Mouse (Mus musculus) frontal cortex, adult (tissue): ENCODE data around the gene Plb1.

Source experiments
- ATAC-seq: cut with Nextera tagmentation; 2 replicates; pipeline ENCODE4 v1.9.2; 2017; ENCODE audit warnings: mild to moderate bottlenecking, moderate library complexity, mixed read lengths; ENCODE audit not compliant: low TSS enrichment

Plb1 gene

DNA sequence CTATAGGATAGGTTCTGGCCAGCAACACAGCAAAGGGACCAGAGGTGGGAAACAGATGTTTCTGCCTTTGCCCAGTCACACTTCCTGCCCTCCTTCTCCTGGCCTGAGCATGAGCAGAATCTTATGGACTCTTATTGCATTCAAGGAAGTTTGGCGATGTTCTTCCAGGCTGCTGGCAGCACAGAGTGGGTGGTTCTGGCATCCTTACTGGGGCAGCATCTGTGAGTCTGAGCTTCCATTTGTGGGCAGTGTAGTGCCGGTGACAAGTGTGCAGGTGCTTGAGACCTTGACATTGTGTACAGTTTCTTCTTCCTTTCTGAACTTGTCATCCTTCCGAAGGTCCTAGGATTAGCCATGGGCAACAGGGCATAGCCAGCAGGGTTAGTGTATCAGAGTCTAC lies 12.9 kb downstream of the Plb1 start:
- peak; percentile 98 for ATAC-seq

DNA sequence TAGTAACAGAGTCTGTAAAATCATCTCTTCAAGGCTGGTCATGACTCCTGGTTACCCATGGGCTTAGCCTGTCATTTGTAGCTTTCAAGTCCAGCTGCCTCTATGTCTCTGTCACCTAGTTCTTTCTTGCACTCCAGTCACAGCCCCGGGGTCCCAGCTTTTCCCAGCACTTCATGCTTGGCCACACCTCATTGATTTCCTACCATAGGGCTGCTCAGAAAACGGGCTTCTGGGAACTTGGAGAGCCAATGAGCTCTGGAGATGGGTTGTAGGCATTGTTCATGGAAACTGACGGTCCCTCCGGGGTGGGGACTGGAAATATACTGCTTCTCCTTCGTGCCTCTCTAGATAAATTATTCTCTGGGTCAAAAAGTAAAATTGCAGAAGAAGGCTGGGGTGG lies 28.2 kb downstream of the Plb1 start:
- no peak for ATAC-seq

DNA sequence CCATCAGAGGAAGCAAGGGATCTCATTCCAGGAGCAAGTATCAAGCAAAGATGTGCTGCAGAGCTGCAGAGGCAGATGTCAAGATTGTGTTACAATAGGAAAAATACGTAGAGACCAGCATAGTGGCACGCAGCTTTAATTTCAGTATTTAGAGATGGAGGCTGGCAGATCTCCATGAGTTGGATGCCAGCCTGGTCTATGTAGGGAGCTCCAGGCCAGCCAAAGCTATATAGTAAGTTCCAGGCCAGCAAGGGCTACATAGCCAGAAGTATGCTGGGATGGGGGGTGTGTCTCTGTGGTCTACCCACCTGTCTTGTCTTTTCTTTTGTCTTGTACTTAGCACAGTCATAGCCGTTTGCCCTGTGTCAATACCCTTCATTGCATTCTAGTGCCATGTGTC lies 28.7 kb downstream of the Plb1 start:
- ATAC-seq = no peak

DNA sequence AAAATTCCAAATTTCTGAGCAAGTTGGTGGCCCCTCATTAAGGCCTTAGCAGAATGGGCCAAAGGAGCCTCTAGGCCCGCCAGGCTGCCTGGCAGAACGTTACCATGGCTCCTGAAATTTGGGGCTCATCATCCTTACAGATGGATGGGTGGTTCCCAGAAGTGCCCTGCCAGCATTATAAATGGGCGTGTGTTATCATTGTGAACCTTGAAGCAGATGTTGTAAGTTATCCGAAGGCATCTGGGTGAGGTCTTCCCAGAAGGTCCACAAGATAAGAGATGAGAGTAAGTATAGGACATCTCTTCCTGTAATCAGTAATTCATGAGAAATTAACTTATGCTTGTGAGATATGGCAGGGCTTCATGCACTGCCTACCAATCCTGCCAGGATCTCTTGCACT lies 30.0 kb downstream of the Plb1 start:
- ATAC-seq = no peak

DNA sequence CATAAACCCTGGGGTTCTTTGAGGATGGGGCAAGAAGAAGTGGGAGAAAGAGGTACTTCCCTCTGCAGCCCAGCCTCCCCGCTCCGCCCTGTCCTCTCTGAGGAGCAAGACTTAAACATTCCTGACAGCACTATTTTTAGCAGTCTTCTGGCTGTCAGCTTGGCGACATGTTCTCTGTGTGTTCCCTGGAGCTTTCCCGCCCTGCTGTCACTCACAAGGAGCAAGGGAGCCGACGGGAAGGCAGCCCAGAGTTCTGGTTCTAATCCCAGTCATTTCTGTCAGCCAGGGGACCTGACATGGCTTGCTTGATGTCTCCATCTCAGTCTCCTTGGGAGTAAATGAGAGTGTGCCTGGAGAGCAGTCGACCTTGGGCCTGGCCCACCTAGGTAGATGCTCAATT lies 40.0 kb downstream of the Plb1 start:
- ATAC-seq = no peak

DNA sequence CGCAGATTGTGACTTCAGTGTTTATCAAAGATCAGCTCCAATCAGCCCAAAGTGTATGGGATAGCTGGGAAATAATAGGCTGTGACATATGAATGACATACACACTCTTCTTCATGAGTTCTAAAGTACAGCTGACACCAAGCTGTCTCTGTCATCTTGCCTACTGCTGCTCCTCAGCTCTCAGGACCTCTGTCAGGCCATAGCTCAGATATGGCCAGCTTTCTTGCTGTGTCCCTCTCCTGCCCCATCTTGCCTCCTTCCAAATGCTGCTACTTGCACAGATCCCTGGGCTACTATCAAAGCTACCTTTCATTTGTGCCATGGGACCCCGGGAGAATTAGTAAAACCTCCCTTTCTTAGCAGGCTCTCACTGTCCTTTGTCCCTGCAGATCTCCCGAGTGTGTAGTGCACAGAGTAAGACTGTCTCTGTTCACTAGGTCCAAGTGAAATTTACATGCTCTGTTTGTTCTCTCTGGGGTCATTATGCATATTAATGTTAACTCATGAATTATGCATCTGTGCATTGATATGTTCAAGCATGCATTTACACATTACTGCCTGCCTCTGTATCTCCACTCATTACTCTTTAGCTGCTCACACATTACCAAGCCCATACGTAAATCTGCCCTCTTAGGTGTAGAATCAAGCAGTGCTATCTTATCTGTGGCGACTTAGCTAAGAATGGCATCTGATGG lies 45.6 kb downstream of the Plb1 start:
- ATAC-seq = no peak

DNA sequence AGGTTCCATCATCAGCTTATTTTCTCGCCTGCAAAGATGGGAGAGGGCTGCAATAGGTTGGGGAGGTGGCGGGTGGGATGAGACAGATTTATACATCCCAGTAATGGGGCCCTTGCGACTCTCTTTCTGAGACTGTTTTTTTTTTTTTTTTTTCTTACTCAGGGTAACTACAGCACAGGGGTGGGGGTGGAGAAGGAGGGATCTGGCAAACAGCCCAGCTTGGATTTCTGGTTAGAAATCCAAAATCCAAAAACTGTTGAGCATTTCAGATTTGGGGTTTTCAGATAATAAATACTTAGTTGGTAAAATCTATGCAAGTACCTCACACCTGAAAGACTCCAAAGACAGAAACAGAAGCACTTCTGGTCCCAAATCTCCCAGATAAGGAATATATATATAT lies 47.6 kb downstream of the Plb1 start:
- ATAC-seq = no peak

DNA sequence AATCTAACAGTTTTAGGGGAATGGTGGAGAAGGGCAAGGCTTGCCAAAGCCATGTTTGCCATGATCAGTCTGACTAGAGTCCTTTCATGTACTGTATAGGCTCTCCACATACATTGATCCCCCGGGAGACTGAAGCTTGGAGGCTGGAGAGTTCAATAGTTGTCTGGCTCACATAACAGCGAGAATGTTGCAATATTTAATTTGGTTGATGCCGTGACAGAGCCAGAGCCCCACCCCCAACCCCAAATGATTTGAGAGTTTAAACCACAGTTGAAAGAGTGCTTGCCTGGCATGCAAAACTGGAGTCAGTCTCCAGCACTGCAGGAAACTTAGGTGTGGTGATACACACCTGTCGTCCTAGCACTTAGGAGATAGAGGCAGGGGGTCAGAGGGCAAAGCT lies 49.8 kb downstream of the Plb1 start:
- no peak for ATAC-seq

DNA sequence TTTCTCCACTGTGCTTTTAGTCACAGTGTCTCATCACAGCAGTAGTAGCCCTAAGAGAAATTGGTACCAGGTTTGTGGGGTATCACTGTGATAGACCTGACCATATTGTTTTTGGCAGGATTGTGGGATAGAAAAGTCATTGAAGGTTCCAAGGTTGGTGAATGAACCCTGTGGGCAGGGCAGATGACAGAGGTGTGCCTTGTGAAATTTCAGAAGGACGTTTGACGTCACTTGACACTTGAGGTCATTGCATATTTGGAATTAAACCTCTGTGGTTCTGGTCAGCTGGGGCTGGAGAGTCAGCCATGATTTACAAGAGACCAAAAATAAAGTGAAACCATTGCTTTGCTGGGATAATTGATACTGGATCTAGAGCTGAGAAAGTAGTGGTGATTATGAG lies 50.9 kb downstream of the Plb1 start:
- ATAC-seq = no peak

DNA sequence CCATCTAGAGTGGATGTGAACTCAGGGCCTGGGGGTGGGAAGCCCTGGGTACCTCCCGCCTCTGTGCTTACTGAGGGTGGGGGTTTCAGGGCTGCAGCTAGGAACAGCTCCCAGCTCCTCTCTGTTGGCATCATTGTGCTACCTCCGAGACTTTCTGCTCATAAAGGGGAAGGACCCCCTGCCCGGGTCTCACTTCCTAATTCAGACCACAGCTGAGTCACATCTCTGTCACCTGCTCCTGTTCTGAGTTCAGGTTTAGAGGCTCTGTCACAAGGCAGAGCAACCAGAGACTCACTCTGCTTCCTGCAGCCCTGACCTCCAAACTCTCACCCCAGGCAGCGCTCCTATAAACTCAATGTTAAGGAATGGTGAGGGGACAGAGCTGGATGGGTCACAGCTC lies 53.8 kb downstream of the Plb1 start:
- ATAC-seq = no peak

DNA sequence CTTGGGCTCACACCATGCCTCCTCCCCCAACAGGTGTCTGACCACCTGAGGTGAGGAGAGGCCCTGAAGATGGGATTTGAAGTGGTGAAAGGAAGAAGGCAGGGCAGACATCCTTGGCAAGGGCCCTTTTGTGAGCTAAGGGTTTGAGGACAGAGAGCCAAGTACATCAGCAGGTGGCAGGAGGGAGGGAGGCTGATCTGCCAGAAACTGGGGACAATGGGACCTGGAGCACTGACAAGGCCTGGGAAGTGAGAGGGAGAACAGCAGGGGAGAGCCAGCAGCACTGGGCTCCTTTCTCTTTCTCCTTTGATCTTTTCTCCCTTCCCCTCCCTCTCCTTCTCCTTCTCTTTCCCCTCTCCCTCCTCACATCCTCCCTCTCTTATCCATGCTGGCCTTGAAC lies 55.5 kb downstream of the Plb1 start:
- ATAC-seq = no peak

DNA sequence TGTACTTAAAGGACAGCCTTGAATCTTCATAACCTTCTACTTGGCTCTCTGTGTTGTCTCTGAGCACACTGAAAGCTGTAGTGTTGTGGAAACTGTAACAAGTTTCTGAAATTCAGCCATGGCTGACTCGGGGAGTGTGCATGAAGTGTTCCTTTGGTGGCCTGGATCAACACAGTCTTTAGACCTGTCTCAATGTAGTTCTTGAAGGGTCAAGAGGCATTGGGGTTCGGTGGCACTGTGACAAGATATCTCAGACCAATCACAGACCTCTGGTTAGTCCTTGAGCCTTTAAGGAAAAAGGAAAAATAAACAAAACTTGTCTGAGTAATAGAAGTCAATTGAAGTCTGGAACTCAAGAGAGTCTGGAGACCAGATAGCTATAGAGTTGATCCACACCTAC lies 58.8 kb downstream of the Plb1 start:
- ATAC-seq = no peak

DNA sequence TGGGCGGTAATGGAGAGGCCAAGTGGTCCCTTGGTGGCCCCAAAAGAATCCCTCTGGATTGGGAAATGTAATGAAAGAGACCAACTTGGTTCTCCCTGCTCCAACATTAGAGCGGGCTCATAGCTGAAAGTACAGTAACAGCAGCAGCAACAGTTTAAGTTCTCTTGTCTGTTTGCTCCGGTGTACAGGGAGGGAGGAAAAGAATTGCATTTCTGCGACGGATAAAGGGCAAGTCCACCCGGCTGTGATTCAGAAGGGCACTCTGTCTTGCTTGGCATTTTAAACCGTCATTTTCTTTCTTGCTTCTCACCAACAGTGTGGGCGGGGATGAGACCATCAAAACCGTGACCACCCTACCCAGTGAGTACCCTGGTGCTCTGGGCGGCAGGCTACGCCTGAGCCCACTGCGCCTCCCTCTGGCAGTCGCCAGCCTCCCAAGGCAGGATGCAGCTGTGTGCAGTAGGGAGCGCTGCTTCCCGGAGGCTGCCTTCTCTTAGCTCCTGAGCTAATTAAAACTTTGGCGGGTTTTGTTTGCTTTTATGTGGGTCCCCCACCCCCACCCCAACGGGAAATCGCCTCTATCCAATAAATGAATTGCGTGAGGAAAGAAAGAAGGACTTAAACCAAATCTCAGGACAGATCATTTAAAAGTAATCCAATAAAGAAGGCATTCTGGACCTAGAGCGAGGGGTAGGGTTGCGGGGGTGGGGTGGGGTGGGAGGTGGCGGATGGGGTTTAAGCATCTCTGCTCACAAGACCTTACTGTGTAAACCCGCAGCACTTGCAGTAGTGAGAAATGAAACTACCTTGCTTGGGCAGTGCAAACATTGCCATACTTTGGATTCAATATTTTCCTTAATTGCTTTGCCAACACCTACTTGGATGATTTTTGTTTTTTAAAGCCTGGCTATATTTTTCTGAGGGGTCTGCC lies 70.7 kb downstream of the Plb1 start:
- ATAC-seq = peak; percentile 99

DNA sequence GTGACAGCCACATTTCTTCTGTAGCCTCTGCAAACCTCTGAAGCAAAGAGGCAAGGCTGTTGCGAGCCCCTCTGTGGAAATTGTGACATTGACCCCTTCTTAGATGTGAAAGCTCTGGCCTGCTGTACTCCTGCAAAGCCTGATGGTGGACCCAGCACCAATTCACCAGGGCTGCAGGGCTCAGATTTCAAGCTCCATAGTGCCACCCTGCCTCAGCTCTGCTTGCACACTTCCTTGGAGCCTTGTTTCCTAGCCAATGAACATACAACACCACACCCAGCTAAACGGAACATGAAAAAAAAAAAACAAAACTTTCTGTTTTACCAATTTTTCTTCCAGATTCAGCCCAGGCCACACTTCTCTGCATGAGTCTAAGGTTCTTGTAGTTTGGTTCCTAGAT lies 74.6 kb downstream of the Plb1 start:
- no peak for ATAC-seq

DNA sequence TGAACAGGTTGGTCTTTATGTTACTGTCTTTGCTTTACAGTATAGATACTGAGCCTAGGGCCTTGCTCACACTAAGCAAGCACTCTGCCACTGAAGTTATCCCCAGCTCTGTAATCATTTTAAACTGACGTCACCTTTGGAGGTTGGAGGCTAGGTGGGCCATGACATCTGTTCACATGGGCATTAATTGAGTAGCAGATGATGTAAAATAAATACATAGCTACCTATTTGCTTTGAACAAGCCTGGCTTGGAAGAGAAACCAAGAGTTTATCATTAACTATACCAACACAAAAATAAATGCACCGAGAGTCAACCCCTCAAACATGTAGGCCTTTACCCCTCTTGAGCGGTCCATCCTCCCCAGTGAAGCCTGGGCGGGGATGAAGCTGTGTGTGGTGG lies 76.1 kb downstream of the Plb1 start:
- no peak for ATAC-seq

DNA sequence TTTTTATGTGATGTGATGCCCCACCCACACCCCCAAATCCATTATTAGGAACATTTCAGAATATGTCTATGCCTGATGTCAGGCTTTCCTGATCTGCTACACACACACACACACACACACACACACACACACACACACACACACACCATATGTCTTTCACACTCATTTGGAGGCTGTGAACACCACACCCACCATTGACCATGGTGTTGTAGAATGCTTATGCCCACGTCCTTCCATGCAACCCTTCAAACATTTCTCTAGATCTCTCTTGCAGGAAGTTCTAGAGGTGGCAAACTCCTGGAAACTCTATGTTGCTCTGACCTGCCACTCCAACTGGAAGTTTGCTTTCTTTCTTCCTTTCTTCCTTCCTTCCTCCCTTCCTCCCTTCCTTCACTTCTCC lies 77.2 kb downstream of the Plb1 start:
- ATAC-seq = peak; percentile 67; the same call in 1 of the 2 replicates

DNA sequence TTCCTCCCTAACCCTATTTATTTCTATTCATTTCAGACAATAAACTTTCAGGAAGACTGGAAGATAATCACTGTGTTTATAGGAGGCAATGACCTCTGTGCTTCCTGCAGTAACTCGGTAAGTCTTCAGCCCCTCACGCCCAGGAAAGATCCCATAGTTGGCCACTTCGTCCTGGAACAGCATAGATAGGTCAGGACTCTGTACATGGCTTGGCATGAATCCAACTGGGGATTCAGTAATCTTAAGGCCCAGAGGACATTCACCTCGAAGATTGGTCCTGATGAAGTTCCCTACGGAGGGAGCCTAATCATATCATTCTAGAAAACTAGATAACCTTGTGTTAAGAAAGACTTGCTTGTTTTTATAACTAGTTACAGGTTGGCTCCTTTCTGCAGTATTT lies 78.3 kb downstream of the Plb1 start:
- ATAC-seq = no peak

DNA sequence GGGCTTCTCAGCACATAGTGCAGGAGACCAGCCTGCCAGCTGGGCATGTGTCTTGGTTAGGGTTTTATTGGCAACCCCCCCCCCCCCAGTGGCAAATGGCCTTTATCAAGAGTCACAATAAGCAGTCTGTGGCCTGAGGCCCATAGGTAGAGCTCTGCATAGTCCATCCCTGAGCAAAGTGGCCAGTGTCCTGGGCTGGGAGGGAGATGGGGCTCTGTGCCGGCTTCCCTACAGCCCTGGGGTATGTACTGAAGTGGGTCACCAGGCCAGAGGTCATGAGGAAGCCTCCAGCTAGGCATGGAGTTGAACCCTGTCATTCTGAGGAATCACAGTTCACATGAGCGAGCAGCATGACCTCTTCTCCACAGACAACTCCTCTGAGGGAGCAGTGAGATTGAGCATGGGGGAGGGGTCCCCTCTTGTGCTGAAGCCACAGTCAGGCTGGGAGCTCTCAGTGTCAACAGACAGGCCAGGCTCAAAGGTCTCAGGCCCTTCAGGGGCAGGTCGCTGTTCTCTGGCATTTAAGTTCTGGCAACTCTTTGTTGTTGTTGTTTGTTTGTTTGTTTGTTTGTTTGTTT lies 79.2 kb downstream of the Plb1 start:
- no peak for ATAC-seq

DNA sequence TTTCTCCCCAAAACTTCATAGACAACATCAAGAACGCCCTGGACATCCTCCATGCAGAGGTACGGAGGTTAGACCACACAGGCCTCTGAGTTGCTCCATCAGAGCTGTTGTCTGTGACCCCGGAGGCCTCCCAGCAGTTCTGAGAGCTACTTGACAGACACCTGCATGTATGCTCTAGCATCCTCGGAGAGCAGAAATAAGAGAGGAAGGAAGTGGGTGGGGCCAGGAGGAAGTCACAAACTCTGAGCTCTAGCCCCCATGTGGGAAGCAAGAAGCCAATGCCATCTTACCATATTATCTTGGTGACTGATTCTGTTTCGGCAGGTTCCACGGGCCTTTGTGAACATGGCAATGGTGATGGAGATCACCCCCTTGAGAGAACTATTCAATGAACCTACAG lies 81.2 kb downstream of the Plb1 start:
- ATAC-seq = no peak

DNA sequence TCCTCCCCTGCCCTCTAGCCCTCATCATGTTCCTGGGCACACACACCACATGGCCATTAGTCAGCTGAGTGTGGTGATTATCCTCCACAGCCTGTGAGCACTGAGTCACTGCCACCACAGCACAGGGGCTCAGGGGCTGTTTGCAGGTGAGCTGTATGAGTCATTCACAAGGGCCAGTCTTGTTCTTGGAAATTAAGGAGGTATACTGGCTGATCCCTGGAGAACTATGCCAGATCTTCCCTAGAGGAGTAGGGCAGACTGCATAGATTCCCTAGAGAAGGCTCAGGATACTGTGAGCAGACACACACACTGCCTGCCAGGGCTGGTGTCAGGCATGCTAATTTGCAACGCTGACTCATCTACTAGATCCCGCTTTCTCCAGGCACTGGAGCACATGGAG lies 82.2 kb downstream of the Plb1 start:
- ATAC-seq = peak; percentile 100

DNA sequence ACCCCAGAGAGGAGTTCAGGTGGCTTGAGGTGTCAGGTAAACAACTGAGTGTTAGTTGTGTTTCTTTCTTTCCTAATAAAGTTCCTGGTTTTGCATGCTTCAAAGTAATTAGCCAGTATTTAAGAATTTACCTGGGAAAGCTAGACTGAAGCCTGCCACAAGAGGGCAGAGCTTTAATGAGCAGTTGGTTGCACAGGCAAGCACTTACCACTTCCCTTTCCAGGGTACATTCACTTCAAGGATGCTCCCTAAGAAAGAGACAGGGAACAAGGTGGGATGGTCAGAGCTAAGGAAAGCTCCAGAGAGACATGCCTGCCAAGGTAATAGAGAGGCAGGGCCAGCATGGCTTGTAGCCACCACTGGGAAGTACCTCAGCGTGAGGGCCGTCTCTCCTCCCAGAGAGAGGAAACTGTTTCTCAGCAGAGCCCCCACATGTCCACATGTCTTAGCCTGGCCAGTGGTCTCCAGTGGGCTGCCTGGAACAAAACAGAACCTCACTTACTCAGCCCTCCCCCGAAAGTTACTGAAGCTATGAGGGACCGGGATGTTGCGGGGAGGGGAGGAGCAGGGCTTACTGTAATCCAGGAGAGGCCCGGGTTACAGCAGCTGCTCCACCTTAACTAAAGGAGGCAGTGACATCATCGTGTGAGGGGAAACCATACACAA lies 89.8 kb downstream of the Plb1 start:
- ATAC-seq = peak; percentile 91; the same call in 1 of the 2 replicates

DNA sequence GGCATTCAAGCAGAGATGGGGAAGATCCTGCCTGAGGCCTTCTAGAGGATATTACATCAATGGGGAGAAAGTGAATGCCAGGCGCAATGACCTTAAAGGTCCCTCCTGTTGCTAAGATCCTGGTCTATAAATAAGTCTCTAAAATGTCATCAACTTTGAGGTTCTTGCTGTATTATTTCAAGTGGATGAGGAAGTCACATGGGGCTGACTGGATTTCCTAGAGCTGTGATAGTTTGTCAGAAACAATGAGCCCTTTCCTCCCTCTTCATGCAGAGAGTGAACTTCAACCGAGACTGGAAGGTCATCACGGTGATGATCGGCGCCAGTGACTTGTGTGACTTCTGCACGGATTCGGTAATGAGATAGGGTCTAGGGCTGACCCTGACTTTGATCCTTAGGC lies 95.6 kb downstream of the Plb1 start:
- ATAC-seq = no peak
